Mouse (Mus musculus): ENCODE measurements around the gene Naif1.

Gene Naif1

GRCm38 (mm10) chr2:32505536-32505935 lies 55.3 kb downstream of the Naif1 start:
- DNase-seq = no peak
